Mouse (Mus musculus): ENCODE results near the gene Smc6.

Smc6 gene

GRCm38 (mm10) chr12:11265382-11266281 is at the start of gene Smc6, which contains the start of gene Gen1:
Smc6 (plus strand) TSS chr12:11265886.
Gen1 (minus strand) TSS chr12:11265801.
- peak; percentile 98 for DNase-seq (ENCODE audit: low read depth, low spot score)

DNA sequence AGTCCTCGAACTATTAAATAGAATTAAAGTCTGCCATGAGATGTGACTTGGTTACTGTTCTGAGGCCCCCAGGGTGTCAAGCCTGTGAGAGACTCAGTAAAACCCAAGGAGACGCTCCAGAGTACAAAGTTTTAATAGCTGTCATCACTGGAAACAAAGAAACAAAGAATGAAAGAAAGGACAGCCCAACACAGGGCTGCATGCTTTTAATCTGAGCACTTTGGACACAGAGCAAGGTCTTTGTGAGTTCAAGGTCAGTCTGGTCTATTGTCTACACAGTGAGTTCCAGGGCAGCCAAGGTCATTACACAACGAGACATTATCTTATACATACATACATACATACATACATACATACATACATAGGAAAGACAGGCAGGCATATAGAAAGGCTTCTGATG is 49.2 kb upstream of the Smc6 start:
- DNase-seq (ENCODE audit: low read depth, low spot score), result no peak

DNA sequence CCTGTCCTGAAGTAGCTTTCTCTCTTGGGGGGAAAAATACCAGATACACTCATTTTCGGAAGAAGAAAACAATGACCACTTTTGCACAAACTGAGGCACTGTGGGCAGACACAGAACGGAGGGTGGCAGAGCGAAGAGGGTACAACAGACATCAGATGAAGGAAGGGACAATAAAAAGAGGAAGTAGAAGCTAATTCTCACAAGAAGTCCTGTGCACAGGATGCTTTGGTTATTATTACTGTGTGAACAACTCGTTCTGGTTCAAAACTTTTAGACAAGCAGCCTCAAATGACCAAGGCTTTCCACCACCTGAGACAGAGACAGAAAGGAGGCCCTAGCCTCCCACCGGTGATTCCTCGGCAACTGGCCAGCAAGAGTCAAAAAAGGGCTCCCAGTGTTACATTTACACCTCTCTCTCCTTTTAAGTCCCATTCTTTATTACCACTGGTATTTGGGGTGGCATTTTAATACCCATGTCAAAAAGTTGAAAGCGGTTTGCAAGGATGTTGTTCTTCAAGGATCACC is 47.9 kb upstream of the Smc6 start:
- no peak for DNase-seq (ENCODE audit: low read depth, low spot score)

GRCm38 (mm10) chr12:11221524-11222330 is 44.0 kb upstream of the Smc6 start:
- DNase-seq (ENCODE audit: low read depth, low spot score), result peak; percentile 86

DNA sequence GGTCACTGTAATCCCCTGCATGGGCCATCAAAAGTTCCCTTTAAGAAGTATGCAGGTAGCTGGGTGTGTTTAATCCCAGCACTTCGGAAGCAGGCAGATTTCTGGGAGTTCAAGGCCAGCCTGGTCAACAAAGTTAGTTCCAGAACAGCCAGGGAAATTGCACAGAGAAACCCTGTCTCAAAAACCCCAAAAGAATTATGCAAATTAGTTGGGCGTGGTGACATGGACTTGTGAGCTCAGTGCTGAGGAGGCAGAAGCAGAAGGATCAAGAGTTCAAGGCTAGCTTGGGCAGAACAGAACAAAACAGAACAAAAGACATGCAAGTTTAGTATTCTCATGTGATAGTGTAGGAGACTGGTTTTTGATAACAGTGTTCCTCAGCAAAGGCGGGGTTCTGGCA is 43.1 kb upstream of the Smc6 start:
- DNase-seq (ENCODE audit: low read depth, low spot score), result no peak

DNA sequence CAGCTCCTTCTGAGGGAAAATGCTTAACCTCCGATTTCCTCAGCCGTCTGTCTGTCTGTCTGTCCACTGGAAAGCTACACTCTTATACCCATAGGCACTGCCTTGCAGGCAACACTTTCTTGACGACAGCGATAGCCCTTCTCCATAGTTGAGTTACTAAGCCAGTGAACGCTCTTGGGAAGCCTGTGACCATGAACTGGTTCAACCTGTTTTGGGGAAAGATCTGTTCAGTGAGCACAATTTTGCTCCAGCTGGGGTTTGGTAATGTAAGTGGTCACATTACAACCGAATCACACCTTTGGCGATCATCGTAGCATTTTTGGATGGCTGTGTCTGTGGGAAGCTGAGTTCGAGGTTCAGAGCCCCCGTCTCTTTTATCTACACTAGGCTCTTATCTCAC is 42.6 kb upstream of the Smc6 start:
- no peak for DNase-seq (ENCODE audit: low read depth, low spot score)

DNA sequence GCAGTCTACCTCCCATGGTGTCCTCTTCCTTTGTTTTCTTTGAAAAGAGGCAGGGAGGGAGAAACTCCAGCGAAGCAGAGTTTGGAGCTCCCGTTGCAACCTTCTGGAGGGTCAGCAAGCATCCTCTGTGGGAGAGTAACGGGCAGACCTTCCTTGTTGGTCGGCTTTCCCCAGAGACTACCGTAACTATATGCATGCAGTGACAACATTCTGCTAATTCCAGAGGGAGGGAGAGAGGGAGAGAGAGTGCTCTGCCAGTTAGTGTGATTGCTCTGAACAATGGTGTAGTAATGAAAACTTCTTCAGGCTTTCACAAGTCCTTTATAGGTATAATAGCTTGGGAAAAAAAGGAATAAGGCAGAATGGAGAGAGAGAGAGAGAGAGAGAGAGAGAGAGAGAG is 41.0 kb upstream of the Smc6 start:
- DNase-seq (ENCODE audit: low read depth, low spot score), result no peak

DNA sequence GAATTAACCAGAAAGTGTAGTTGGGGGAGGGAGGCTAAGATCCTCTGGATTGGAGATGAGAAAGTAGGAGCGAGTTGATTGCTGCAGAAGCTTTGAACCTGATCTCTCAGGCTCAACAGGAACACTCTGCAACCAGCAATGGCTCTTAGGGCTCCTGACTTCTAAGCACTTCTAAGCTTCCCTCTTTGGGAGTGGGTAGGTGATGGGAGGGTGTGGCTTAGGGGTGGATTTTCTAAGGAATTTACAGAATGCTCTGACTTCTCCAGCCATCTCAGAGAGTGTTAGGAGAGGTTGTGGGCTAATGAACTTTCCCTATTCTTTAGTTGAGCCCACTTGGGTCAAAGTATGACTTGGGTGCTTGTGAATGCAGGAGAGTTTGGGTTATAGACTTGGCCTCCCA is 39.6 kb upstream of the Smc6 start:
- no peak for DNase-seq (ENCODE audit: low read depth, low spot score)

DNA sequence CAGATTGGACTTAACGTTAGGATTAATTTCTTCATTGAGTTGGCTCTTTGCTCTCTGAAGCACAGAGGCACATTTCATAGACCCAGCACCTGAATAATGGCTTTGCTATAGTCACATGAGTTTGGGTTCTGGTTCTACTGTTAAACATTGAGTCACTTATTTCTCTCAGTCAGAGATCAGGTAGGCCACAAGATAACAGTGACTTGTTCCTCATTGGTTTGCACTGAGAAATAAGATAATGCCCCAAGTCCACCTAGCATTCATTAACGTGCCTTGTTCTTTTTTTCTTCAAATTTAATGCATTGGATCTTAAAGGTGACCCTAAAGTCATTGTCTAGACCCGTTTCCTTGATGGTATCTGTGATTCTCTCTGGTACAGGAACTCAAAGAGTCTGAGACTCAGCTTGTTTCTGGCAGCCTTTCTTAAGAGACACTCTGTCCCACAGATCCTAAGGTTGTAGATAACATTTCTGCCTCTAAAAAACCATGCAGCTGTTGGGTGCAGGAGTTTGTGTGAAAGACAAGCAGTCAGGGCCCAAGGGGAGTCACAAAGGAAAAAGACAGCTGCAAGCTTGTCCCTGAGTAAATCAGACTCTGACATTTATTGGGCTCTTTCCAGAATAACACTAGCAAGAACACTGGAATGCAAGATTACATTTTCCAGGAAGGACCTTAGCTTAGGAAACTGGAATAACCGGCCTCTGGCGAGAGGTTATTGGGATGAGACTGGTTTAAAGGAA is 39.0 kb upstream of the Smc6 start:
- DNase-seq (ENCODE audit: low read depth, low spot score), result no peak

GRCm38 (mm10) chr12:11230267-11230666 is 35.4 kb upstream of the Smc6 start:
- DNase-seq (ENCODE audit: low read depth, low spot score), result no peak

- no peak for DNase-seq (ENCODE audit: low read depth, low spot score)
These were observed 29.7 kb upstream of the Smc6 start for GRCm38 (mm10) chr12:11235996-11236395.

GRCm38 (mm10) chr12:11247460-11247859 is 18.2 kb upstream of the Smc6 start:
- no peak for DNase-seq (ENCODE audit: low read depth, low spot score)

- DNase-seq (ENCODE audit: low read depth, low spot score), result no peak
These were observed 15.4 kb upstream of the Smc6 start for GRCm38 (mm10) chr12:11250322-11250721.

DNA sequence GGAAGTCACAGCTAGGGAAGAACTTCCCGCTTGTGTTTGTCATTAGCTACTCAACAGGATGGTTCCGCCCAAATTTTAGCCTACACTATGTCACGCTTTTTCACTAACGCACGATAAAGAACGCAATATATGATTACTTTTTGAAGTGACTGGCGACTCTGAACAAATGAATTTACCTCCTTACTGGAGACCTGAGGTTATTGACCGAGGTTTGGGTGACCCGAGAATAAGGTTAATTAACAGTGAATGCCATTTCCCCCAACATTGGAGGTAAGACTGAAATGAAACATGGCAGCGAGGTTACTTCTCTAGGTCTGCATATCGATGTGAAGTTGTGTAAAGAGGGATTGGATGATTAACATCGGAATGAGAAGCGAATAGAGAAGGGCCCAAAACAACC is 791 bp upstream of the Smc6 start:
- peak; percentile 18 for DNase-seq (ENCODE audit: low read depth, low spot score)

DNA sequence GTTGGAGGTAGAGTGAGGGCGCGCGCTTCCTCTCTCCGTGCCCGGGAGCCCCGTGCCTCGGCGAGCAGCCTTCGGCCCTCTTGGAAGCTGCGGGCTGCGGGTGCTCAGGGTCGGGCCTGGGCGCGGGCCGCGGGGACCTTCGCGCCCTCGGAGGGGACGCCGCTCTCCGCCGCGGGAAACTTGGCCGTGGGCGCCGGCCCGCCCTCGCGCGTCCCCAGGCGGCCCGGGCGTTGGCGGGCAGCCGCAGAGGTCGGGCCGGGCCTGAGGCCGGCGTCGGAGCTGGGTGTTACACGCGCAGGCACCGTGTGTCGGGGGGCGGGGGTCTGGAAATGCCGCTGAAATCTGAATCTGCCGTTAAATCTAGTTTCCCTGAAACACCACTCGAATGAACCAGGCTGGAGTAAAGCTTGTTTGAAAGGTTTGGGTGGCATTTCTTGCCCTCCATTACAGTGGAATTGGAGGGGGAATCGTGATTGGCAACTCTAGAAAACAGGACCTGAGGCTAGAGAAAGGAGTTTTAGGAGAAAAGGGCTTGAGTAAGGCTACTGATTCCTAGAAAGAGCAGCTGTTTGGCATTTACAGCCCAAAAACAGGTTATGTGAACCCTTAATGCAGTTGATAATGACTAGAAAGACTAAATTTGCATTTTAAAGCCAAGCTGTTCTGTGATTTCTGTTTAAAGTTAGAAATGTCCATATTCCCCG is 748 bp downstream of the Smc6 start:
- peak; percentile 27 for DNase-seq (ENCODE audit: low read depth, low spot score)

- DNase-seq (ENCODE audit: low read depth, low spot score), result peak; percentile 8
These were observed 1.3 kb downstream of the Smc6 start for GRCm38 (mm10) chr12:11267030-11267429.

- DNase-seq (ENCODE audit: low read depth, low spot score), result no peak
These were observed 6.9 kb downstream of the Smc6 start for GRCm38 (mm10) chr12:11272568-11272967.

DNA sequence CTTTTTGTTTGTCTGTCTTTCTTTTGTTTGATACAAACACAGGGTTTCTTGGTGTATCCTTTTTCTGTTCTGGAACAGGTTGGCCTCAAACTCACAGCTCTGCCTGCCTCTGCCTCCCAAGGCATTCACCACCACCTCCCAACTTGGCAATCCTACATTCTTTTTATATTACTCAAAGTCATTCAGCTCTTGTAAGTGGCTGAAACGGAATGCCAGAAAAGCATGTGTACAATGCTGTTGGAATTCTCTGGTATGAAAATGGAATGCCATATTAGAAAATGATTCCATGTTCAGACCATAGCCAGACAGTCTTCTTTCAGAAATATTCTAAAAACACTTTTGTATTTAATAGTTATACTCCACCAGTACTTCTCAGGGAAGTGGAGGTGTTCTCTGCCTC is 7.5 kb downstream of the Smc6 start:
- DNase-seq (ENCODE audit: low read depth, low spot score), result no peak

DNA sequence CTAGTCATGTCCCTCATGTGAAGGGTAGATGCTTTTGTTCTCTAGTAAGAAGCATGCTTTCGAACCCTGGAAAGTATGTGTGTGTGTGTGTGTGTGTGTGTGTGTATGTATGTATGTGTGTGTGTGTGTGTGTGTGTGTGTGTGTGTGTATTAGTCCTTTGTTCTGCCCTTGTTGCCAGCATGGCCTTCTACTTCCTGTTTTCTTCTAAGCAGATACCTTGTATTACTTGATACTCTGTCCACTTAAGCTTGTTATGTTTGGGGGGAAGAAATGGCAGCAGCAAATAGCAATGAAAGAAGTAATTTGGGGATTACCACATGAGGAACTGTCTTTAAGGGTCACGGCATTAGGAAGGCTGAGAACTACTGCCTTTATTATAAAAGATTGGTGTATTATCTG is 10.9 kb downstream of the Smc6 start:
- no peak for DNase-seq (ENCODE audit: low read depth, low spot score)

GRCm38 (mm10) chr12:11277207-11277606 is 11.5 kb downstream of the Smc6 start:
- no peak for DNase-seq (ENCODE audit: low read depth, low spot score)

- no peak for DNase-seq (ENCODE audit: low read depth, low spot score)
These were observed 14.2 kb downstream of the Smc6 start for GRCm38 (mm10) chr12:11279886-11280285.
